Mouse (Mus musculus) lung, embryonic 14.5 days (tissue): Measurements from ENCODE around the gene Heatr3. TPM values are rescaled to one million over a fixed set of nuclear protein-coding genes. Genes with fewer than 3 reads are reported as not detected.

Source experiments
- ATAC-seq: fragments of 200-750 bp; cut with Nextera tagmentation; 2 replicates; pipeline ENCODE4 v1.8.0; 2017; ENCODE audit warnings: mild to moderate bottlenecking, moderate TSS enrichment, moderate library complexity; ENCODE audit not compliant: insufficient read depth
- DNase-seq: peaks from one replicate; pipeline ENCODE4 v3.0.0-alpha.2; 2015
- H3K27ac ChIP-seq: fragments of 300-500 bp; sonication (generic); 2 replicates; pipeline ENCODE4 v1.5.1; 2014; ENCODE audit warnings: low read depth, mild to moderate bottlenecking, moderate library complexity
- H3K27me3 ChIP-seq: fragments of 300-500 bp; sonication (generic); 2 replicates; pipeline ENCODE4 v1.6.1; 2014; ENCODE audit warnings: low read length, control low read depth; ENCODE audit not compliant: insufficient read depth
- H3K36me3 ChIP-seq: fragments of 300-500 bp; sonication (generic); 2 replicates; pipeline ENCODE4 v1.6.1; 2014; ENCODE audit warnings: control low read depth; ENCODE audit not compliant: insufficient read depth
- H3K4me1 ChIP-seq: fragments of 300-500 bp; sonication (generic); 2 replicates; pipeline ENCODE4 v1.6.1; 2014; ENCODE audit warnings: antibody characterized with exemption, control low read depth; ENCODE audit not compliant: insufficient read depth
- H3K4me2 ChIP-seq: fragments of 300-500 bp; sonication (generic); 2 replicates; pipeline ENCODE4 v1.6.1; 2014; ENCODE audit warnings: mild to moderate bottlenecking
- H3K4me3 ChIP-seq: fragments of 300-500 bp; sonication (generic); 2 replicates; pipeline ENCODE4 v1.5.1; 2014; ENCODE audit warnings: low read depth, low read length
- H3K9ac ChIP-seq: fragments of 300-500 bp; sonication (generic); 2 replicates; pipeline ENCODE4 v1.6.1; 2014
- H3K9me3 ChIP-seq: fragments of 300-500 bp; sonication (generic); 2 replicates; pipeline ENCODE4 v1.6.1; 2016; ENCODE audit warnings: low read depth, low read length, control low read depth
- CTCF ChIP-seq: IDR thresholded peaks from 2 replicates; pipeline ENCODE4 v1.5.1; 2016; ENCODE audit warnings: antibody characterized with exemption, low read depth
- WGBS: fragments of 180-500 bp; shearing (Covaris S2); extraction: QIAGEN DNeasy Blood & Tissue Kit; methylation state at CpG from one replicate; pipeline ENCODE4 v1.1.7; 2014; 5-methylcytosine and 5-hydroxymethylcytosine counted together
- polyA plus RNA-seq: library from polyadenylated mRNA; unstranded; fragments of >200 nt; fragmentation: Nextera tagmentation; extraction: Ambion mirVana; gene quantifications from 2 replicates; pipeline ENCODE4 v1.2.1, GENCODE M21; 2014

Heatr3 gene
- polyA plus RNA-seq, 1 experiment from 2014 or later: 59.2 TPM

- ATAC-seq: peak; percentile 100
- no peaks in the 10 kb centered on the region for H3K9me3 ChIP-seq
- peak; percentile 74 for TF ChIP-seq CTCF
- no peaks in the 10 kb centered on the region for H3K27me3 ChIP-seq
- H3K27ac ChIP-seq: peak within 1 kb of the TSS; percentile 74
- DNase-seq: peak; percentile 98
- H3K9ac ChIP-seq: peak within 1 kb of the TSS; percentile 93
- H3K36me3 ChIP-seq: peaks cover 18% of the 10 kb centered on the region; the same call in 1 of the 2 replicates
- H3K4me1 ChIP-seq: no peaks in the 10 kb centered on the region
- H3K4me2 ChIP-seq: peak within 1 kb of the TSS; percentile 60
- WGBS: under 1% methylated on average over 49 of the region's 49 CpGs
- peak within 1 kb of the TSS; percentile 97 for H3K4me3 ChIP-seq
Measured at GRCm38 (mm10) chr8:88118456-88119036, 19.1 kb upstream of the Heatr3 start, which contains the start of gene Cnep1r1. Gene Cnep1r1, plus strand, starts transcription at chr8:88118769.

GRCm38 (mm10) chr8:88119076-88119475, 18.6 kb upstream of the Heatr3 start:
- Histone ChIP-seq H3K4me3 (peak overlapping the region; percentile 97), H3K27ac (peak overlapping the region; percentile 74), H3K9me3 (no peaks in the 10 kb centered on the region), H3K9ac (peak overlapping the region; percentile 93), H3K36me3 (peaks cover 20% of the 10 kb centered on the region), H3K4me2 (peak overlapping the region; percentile 60), H3K27me3 (no peaks in the 10 kb centered on the region), H3K4me1 (no peaks in the 10 kb centered on the region)
- peak; percentile 23 for DNase-seq
- 0% methylated on average over 11 of the region's 11 CpGs for whole genome bisulfite sequencing
- ATAC-seq: peak; percentile 54; the same call in 1 of the 2 replicates
- TF ChIP-seq CTCF: no peak

- DNase-seq: no peak
- Histone ChIP-seq H3K4me3 (no peak overlapping the region), H3K4me2 (no peak overlapping the region), H3K27ac (no peak overlapping the region), H3K4me1 (no peaks in the 10 kb centered on the region), H3K9ac (no peak overlapping the region), H3K36me3 (peaks cover 48% of the 10 kb centered on the region), H3K9me3 (no peaks in the 10 kb centered on the region), H3K27me3 (no peaks in the 10 kb centered on the region)
- TF ChIP-seq CTCF: no peak
- WGBS: 93% methylated on average over 2 of the region's 2 CpGs
- ATAC-seq: no peak
Measured at GRCm38 (mm10) chr8:88124850-88125249, 12.8 kb upstream of the Heatr3 start.

GRCm38 (mm10) chr8:88129397-88129796, 8.3 kb upstream of the Heatr3 start:
- H3K9me3 ChIP-seq: no peaks in the 10 kb centered on the region
- peaks cover 67% of the 10 kb centered on the region for H3K36me3 ChIP-seq
- H3K4me1 ChIP-seq: no peaks in the 10 kb centered on the region
- H3K4me2 ChIP-seq: no peak overlapping the region
- ATAC-seq (no peak), DNase-seq (no peak)
- no peak overlapping the region for H3K4me3 ChIP-seq
- no peak overlapping the region for H3K9ac ChIP-seq
- H3K27ac ChIP-seq: no peak overlapping the region
- H3K27me3 ChIP-seq: no peaks in the 10 kb centered on the region
- WGBS: 86% methylated on average over 4 of the region's 4 CpGs
- TF ChIP-seq CTCF: no peak

- no peak for TF ChIP-seq CTCF
- no peak overlapping the region for H3K27ac ChIP-seq
- ATAC-seq (no peak), DNase-seq (peak; percentile 12)
- WGBS: 50% methylated on average over 7 of the region's 7 CpGs
- H3K9me3 ChIP-seq: no peaks in the 10 kb centered on the region
- H3K9ac ChIP-seq: no peak overlapping the region
- no peaks in the 10 kb centered on the region for H3K27me3 ChIP-seq
- no peak overlapping the region for H3K4me3 ChIP-seq
- H3K4me2 ChIP-seq: no peak overlapping the region
- peaks cover 71% of the 10 kb centered on the region for H3K36me3 ChIP-seq
- no peaks in the 10 kb centered on the region for H3K4me1 ChIP-seq
Measured at GRCm38 (mm10) chr8:88130754-88131317, 6.8 kb upstream of the Heatr3 start.

GRCm38 (mm10) chr8:88139256-88139655, 1.6 kb downstream of the Heatr3 start:
- TF ChIP-seq CTCF: no peak
- WGBS: 94% methylated on average over 3 of the region's 3 CpGs
- ATAC-seq (no peak), DNase-seq (no peak)
- Histone ChIP-seq H3K4me2 (no peak overlapping the region), H3K27me3 (no peaks in the 10 kb centered on the region), H3K36me3 (peaks cover 63% of the 10 kb centered on the region), H3K27ac (no peak overlapping the region), H3K9ac (no peak overlapping the region), H3K9me3 (no peaks in the 10 kb centered on the region), H3K4me3 (no peak overlapping the region), H3K4me1 (peaks cover 4% of the 10 kb centered on the region)

- Histone ChIP-seq H3K4me1 (peaks cover 4% of the 10 kb centered on the region), H3K9me3 (no peaks in the 10 kb centered on the region), H3K27me3 (no peaks in the 10 kb centered on the region), H3K4me3 (no peak overlapping the region), H3K9ac (no peak overlapping the region), H3K4me2 (no peak overlapping the region), H3K27ac (no peak overlapping the region), H3K36me3 (peaks cover 55% of the 10 kb centered on the region)
- 91% methylated on average over 3 of the region's 3 CpGs for WGBS
- ATAC-seq: no peak
- no peak for DNase-seq
- TF ChIP-seq CTCF: no peak
Measured at GRCm38 (mm10) chr8:88141629-88142028, 4.0 kb downstream of the Heatr3 start.
